Mouse (Mus musculus): Measurements from ENCODE around the gene Slc6a6.

The Slc6a6 gene

DNA sequence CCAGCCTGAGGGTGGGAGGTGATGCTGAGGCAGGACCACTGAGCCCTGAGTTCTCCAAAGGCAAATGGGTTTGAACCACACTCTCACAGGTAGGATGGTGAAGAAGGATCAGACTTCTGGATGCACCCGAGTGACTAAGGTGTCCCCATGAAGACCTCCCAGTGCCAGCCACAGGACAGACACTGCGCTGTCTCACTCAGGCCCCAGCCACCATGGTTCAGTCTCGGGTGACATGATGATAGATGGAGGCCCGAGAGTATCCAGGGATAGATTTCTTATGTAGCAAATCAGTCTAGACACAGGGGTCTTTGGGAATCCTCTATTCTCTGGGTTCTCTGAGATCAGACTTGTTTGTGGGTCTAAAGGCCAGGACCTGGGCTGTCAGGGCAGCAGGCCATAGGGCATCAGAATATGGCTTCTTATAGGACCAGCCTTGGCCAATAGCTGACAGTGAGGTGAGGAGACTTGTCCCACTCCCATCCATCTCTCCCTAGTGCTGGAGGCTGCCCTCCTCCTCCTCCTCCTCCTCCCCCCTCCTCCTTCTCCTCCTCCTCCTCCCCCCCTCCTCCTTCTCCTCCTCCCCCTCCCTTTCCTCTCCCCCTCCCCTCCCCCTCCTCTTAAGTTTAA lies 36.8 kb downstream of the Slc6a6 start:
- no peak for DNase-seq (ENCODE audit: low spot score in 2 of 2)

DNA sequence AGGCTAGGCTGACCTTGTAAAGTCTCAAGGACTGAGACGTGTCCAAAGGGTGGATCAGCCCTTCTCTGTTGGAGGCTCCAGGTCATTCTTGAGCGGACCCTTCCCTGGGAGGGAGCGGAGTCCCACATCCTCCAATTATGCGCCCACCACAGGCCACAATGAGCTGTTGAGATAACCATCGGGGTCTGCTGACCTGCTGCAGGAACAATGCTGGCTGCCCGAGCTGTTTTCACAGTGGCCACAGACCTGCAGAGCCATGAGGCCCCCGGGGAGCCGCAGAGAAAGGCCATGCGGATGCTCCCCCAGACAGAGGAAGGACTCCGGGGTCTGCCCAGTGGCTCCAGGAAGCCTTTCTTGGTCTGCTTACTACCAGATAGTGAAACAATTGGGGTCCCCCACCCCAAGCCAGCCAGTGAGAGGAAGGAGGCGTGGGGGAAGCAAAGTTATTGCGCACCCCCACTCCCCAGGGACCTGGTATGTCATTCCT lies 37.4 kb downstream of the Slc6a6 start:
- no peak for DNase-seq (ENCODE audit: low spot score in 2 of 2)

- DNase-seq (ENCODE audit: low spot score in 2 of 2), result no peak
Observed at GRCm38 (mm10) chr6:91727361-91727760, 43.5 kb downstream of the Slc6a6 start.

- DNase-seq (ENCODE audit: low spot score in 2 of 2), result no peak
Observed at GRCm38 (mm10) chr6:91728939-91729619, 45.2 kb downstream of the Slc6a6 start.

DNA sequence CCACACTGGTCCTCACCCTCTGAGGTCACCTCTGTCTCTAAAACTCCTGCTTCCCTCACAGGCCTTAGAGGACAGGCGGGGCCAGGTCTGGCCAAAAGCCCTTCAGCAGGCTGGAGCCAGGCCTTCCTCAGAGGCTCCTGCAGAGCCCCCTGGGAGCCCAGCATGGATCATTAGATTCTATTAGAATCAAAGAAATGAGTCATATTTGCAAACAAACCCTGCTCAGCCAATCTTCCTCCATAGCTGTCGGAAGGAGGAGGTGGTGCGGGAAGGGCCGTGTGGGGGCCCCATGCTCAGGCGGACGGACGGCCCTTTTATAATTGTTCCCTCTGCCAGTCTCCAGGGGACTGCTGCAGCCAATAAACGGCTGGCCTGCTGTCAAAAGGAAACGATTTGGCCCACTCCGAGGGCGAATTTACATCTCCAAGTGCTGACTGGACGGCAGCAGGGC lies 45.8 kb downstream of the Slc6a6 start:
- DNase-seq (ENCODE audit: low spot score in 2 of 2), result peak in 1 of 2 experiments; percentile 61

- DNase-seq (ENCODE audit: low spot score in 2 of 2), result no peak
Observed at GRCm38 (mm10) chr6:91732138-91732537, 48.3 kb downstream of the Slc6a6 start.

- no peak for DNase-seq (ENCODE audit: low spot score in 2 of 2)
Observed at GRCm38 (mm10) chr6:91736471-91736870, 52.6 kb downstream of the Slc6a6 start.

GRCm38 (mm10) chr6:91737451-91737850 lies 53.6 kb downstream of the Slc6a6 start:
- no peak for DNase-seq (ENCODE audit: low spot score in 2 of 2)

GRCm38 (mm10) chr6:91738058-91738457 lies 54.2 kb downstream of the Slc6a6 start:
- DNase-seq (ENCODE audit: low spot score in 2 of 2), result no peak

GRCm38 (mm10) chr6:91741046-91741445 lies 57.2 kb downstream of the Slc6a6 start:
- peak in 1 of 2 experiments; percentile 53 for DNase-seq (ENCODE audit: low spot score in 2 of 2)

GRCm38 (mm10) chr6:91742466-91742865 lies 58.6 kb downstream of the Slc6a6 start:
- no peak for DNase-seq (ENCODE audit: low spot score in 2 of 2)

DNA sequence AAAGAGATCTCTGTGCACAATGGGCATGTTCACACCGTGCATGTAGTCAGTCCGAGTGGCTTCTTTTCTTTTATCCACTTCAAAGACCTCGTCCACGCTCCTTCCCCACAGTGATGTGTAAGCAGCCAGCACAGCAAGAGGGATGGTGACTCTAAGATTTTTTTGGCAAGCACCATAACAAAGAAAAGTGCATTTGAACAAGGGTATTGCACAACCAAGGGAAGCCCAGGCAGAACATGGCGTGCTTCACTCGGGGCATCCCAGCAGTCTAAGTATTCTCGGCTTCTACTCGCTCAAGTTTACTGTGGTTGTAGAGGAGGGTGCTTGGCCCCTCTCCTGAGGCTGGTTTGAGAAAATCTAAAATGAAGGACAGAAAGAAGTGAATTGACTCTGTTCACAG lies 59.1 kb downstream of the Slc6a6 start:
- DNase-seq (ENCODE audit: low spot score in 2 of 2), result no peak

DNA sequence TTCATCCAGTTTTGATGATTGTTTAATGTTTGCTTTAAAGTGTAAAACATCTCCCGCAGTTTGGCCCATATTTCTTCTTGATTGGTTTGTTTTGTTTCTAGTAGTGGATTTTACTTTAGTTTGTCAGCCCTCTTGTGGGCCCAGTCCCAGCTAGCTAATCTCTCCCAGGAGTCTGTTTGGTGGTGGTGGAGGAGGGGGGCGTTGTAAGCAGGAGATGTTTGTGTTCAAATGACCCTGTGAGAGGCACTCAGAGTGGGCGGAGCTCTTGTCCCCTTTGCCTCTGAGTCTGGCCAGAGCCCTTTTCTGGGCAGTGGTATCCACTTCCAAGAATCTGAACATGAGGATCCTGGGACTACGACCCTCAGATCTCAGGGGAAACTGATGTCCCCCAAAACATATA lies 60.0 kb downstream of the Slc6a6 start:
- no peak for DNase-seq (ENCODE audit: low spot score in 2 of 2)

DNA sequence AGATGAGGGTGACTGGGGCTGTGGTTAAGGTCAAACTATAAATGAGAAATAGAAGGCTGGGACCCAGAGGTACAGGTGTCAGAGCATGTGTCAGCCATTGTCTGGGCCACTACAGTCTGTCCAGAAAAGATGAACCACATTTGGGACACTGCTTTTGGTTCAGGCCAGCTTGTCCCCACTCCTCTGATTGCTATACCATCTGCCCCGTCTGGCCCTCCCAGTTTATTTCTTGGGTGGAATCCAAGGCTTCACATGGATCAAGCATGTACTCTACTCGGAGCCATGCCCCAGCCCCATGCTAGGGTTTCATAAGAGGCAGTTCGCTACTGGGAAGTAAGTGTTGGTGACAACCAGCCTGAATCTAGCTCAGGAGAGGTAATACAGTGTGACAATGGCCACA lies 61.4 kb downstream of the Slc6a6 start:
- no peak for DNase-seq (ENCODE audit: low spot score in 2 of 2)

DNA sequence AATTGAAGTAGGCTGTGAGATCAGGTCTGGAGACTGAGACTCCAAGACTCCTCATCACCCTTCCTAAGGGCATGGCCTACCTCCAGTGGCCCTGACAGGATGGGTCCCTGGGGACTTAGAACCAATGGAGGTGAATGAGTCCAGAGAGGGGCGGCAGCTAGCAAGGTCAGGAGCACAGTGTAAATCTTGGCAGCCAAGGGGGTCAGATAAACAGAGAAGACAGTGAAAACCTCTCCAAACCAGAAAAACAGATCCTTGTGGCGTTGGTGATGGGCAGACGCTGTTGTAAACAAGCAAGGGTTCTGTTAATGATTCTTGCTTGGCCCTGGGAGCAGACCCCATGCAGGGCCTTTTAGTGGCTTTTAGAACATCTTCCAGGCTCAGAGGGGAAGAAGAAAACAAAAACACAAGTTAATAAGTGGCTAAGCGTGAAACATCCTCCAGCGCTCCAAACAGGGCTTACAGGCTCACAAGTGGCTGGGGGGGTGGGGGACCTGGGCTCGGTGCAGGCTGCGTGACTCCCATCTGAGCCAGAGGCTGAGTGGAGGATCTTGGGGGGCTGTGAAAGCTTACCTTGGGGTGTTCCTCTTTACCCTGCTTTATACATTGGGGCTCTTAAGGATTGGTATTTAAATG lies 62.2 kb downstream of the Slc6a6 start:
- no peak for DNase-seq (ENCODE audit: low spot score in 2 of 2)

GRCm38 (mm10) chr6:91746776-91747175 lies 62.9 kb downstream of the Slc6a6 start:
- DNase-seq (ENCODE audit: low spot score in 2 of 2), result no peak

GRCm38 (mm10) chr6:91750976-91751375 lies 67.1 kb downstream of the Slc6a6 start:
- no peak for DNase-seq (ENCODE audit: low spot score in 2 of 2)

DNA sequence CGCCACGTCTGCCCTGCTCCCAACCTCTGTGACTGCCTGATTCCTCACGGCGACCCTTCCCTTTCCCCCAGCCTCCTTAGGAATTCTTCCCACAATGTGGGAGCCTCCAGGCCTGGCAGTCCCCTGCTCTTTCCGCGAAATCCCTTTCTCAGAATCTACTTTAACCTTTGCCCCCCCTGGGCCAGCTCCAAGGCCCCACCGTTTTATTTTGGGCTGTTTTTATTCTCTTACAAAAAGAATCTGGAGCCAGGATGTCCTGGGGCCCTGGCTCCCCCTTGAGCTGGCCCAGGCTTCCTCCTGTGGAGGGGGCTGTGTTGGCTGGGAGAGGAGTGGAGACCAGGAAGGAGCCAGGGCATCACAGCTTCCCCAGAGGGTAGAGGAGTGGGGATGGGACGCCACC lies 69.0 kb downstream of the Slc6a6 start:
- no peak for DNase-seq (ENCODE audit: low spot score in 2 of 2)

- no peak for DNase-seq (ENCODE audit: low spot score in 2 of 2)
Observed at GRCm38 (mm10) chr6:91754098-91754497, 70.2 kb downstream of the Slc6a6 start.

DNA sequence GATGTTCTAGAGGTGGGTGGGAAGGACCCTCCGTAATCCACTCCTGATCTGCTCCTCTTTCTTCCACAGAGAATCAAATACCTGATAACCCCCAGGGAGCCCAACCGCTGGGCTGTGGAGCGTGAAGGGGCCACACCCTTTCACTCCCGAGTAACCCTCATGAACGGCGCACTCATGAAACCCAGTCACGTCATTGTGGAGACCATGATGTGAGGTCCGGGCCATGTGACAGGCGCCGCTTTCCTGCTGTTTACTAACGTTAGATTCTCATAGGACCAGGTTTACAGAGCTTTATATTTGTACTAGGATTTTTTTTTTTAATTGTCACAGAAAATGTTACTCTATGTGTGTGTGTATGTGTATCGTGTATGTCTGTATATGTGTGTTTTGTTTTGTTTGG lies 71.0 kb downstream of the Slc6a6 start:
- DNase-seq (ENCODE audit: low spot score in 2 of 2), result no peak

DNA sequence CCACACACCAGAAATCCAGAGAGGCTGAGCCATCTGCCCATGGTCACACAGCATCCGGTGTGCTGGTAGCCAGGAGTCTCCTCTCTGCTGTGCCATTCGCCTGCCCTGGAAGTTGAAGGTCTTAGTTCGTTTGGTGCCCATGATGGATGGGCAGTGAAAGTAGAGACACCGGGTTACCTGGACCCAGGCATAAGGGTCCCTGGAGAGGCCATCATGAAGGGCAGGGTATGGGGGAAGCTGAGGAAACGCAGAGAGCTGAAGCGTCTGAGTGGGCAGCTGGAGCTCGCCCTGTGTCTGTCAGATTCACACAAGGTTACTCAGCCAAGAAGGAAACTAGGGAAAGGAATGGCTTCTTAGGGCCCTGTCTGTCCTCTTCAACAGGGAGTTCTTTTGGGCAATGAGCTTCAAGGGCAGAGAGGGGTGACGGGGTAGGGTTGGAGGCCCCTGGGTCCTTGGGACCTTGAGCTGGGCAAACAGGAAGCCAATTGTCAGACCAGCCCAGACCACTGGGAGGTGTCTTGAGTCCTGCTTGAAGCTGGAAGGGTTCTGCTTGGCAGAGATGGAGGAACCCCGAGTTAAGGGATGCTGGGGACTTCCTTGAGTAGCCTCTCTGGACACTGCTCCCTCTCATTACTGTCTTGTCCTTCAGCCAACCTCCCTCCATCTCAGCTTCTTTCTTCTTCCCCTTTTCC lies 78.3 kb downstream of the Slc6a6 start:
- no peak for DNase-seq (ENCODE audit: low spot score in 2 of 2)

DNA sequence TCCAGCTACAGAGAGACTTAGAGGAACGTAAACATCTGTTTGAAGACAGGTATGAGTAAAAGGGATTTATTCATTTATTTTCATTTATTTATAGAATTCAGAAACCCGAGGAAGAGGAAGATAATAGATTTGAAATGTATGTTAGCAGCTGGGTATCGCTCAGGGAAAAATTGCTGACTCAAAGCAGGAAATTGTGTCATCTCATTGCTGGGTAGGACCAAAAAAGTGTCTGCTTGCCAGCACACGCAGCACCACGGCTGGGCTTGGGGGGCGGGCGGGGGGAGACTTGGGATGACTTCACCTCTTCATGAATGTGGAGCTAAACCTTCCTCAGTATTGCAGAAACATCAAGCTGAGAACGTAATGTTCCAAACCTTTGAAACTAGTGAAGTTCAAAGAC lies 83.7 kb downstream of the Slc6a6 start:
- no peak for DNase-seq (ENCODE audit: low spot score in 2 of 2)
